Mouse (Mus musculus): Measurements from ENCODE around the gene Gm20532. TPM values are rescaled to one million over a fixed set of nuclear protein-coding genes. Genes with fewer than 3 reads are reported as not detected.

The Gm20532 gene
- total and polyA plus RNA-seq, 3 experiments = 0.15 TPM; not detected in 2

- peak overlapping the region; percentile 98 for H3K9ac ChIP-seq (ENCODE audit: control insufficient read depth, low read depth, low read length, poor library complexity, severe bottlenecking)
- H3K9me3 ChIP-seq (replicated peaks; ENCODE audit: insufficient read depth, low read length) = no peaks in the 10 kb centered on the region
- no peak for TF ChIP-seq E2F4 (IDR thresholded peaks at IDR 0.05; ENCODE audit: borderline replicate concordance, low read depth, low read length)
- 0 out of 4 replicates have a peak, but pooled peaks of 1 of the 2 experiments have one; percentile 12 for TF ChIP-seq POLR2A (IDR thresholded peaks at IDR 0.05; ENCODE audit: control insufficient read depth in 1 of 2, insufficient read depth in 1 of 2, low read depth in 1 of 2, low read length in 2 of 2, poor library complexity in 1 of 2)
- H3K4me3 ChIP-seq (ENCODE audit: control insufficient read depth in 1 of 2, insufficient read depth in 1 of 2, low read depth in 2 of 2, low read length in 2 of 2) = peak overlapping the region; percentile 82 to 98
- peaks cover 0 to 27% of the 10 kb centered on the region in 2 experiments; a peak in 2 of 4 replicates for H3K4me1 ChIP-seq (ENCODE audit: control insufficient read depth in 1 of 2, insufficient read depth in 2 of 2, low read length in 2 of 2)
- no peaks in the 10 kb centered on the region for H3K27me3 ChIP-seq (ENCODE audit: control insufficient read depth in 1 of 2, insufficient read depth in 2 of 2, low read length in 2 of 2)
- peak overlapping the region; percentile 90 for H3K27ac ChIP-seq (ENCODE audit: control insufficient read depth, low read depth, low read length)
- H3K36me3 ChIP-seq (ENCODE audit: control insufficient read depth in 1 of 2, insufficient read depth in 2 of 2, low read length in 2 of 2) = peaks cover 14 to 17% of the 10 kb centered on the region in 2 experiments
- peaks cover 25% of the 10 kb centered on the region for H3K79me2 ChIP-seq (ENCODE audit: control insufficient read depth, insufficient read depth, low read length, poor library complexity)
- DNase-seq (ENCODE audit: low read depth, low spot score) = no peak
Measured at GRCm38 (mm10) chr2:26638572-26638971, 52.1 kb downstream of the Gm20532 start.

- no peaks in the 10 kb centered on the region for H3K9me3 ChIP-seq (replicated peaks; ENCODE audit: insufficient read depth, low read length)
- H3K36me3 ChIP-seq (ENCODE audit: control insufficient read depth in 1 of 2, insufficient read depth in 2 of 2, low read length in 2 of 2) = peaks cover 14 to 17% of the 10 kb centered on the region in 2 experiments
- no peaks in the 10 kb centered on the region for H3K27me3 ChIP-seq (ENCODE audit: control insufficient read depth in 1 of 2, insufficient read depth in 2 of 2, low read length in 2 of 2)
- peak overlapping the region; percentile 98 for H3K9ac ChIP-seq (ENCODE audit: control insufficient read depth, low read depth, low read length, poor library complexity, severe bottlenecking)
- H3K27ac ChIP-seq (ENCODE audit: control insufficient read depth, low read depth, low read length) = peak overlapping the region; percentile 90
- peak; percentile 43; the same call in 1 of the 2 replicates for TF ChIP-seq POLR2AphosphoS2 (IDR thresholded peaks at IDR 0.05; ENCODE audit: low read length)
- peak; percentile 86 for TF ChIP-seq MXI1 (IDR thresholded peaks at IDR 0.05; ENCODE audit: low read depth, low read length)
- TF ChIP-seq CHD1 (IDR thresholded peaks at IDR 0.05; ENCODE audit: low read depth, low read length) = peak; percentile 90; the same call in 1 of the 2 replicates
- peak; percentile 66 for TF ChIP-seq USF1 (IDR thresholded peaks at IDR 0.05; ENCODE audit: low read depth, low read length)
- peak in 1 of 2 experiments; percentile 21; a peak in 1 of 4 replicates for TF ChIP-seq POLR2A (IDR thresholded peaks at IDR 0.05; ENCODE audit: control insufficient read depth in 1 of 2, insufficient read depth in 1 of 2, low read depth in 1 of 2, low read length in 2 of 2, poor library complexity in 1 of 2)
- TF ChIP-seq ZNF384 (IDR thresholded peaks at IDR 0.05; ENCODE audit: low read depth, low read length) = no peak
- TF ChIP-seq ZMIZ1 (IDR thresholded peaks at IDR 0.05; ENCODE audit: low read depth, low read length) = no peak
- TF ChIP-seq HCFC1 (IDR thresholded peaks at IDR 0.05; ENCODE audit: low read depth, low read length) = 0 out of 2 replicates have a peak, but pooled peaks have one; percentile 16
- no peak; the same call in 1 of the 2 replicates for TF ChIP-seq MYC (IDR thresholded peaks at IDR 0.05; ENCODE audit: low read depth, low read length)
- peak; percentile 82 for TF ChIP-seq MAX (IDR thresholded peaks at IDR 0.05; ENCODE audit: low read length)
- TF ChIP-seq SIN3A (IDR thresholded peaks at IDR 0.05; ENCODE audit: low read length) = peak; percentile 47; the same call in 1 of the 2 replicates
- TF ChIP-seq RAD21 (IDR thresholded peaks at IDR 0.05; ENCODE audit: low read depth, low read length) = no peak
- TF ChIP-seq CTCF (IDR thresholded peaks at IDR 0.05 in 2 of 3, conservative IDR thresholded peaks at IDR 0.05 in 1 of 3; ENCODE audit: control insufficient read depth in 1 of 3, insufficient read depth in 1 of 3, low read depth in 2 of 3, low read length in 3 of 3, poor library complexity in 1 of 3, severe bottlenecking in 1 of 3) = peak; percentile 32 to 36 (median 32); a peak in 5 of 6 replicates
- peak overlapping the region; percentile 82 to 98 for H3K4me3 ChIP-seq (ENCODE audit: control insufficient read depth in 1 of 2, insufficient read depth in 1 of 2, low read depth in 2 of 2, low read length in 2 of 2)
- H3K79me2 ChIP-seq (ENCODE audit: control insufficient read depth, insufficient read depth, low read length, poor library complexity) = peaks cover 25% of the 10 kb centered on the region
- H3K4me1 ChIP-seq (ENCODE audit: control insufficient read depth in 1 of 2, insufficient read depth in 2 of 2, low read length in 2 of 2) = peaks cover 0 to 27% of the 10 kb centered on the region in 2 experiments; a peak in 2 of 4 replicates
- peak; percentile 73 for DNase-seq (ENCODE audit: low read depth, low spot score)
Measured at GRCm38 (mm10) chr2:26639083-26639482, 52.6 kb downstream of the Gm20532 start.
